Mouse (Mus musculus): ENCODE measurements at regions not wholly inside any gene's neighbourhood (a gene's known extent, or its start where the extent isn't known, plus 50 kb on each side); places are given as distances from the start of the nearest gene placed in this dataset.

DNA sequence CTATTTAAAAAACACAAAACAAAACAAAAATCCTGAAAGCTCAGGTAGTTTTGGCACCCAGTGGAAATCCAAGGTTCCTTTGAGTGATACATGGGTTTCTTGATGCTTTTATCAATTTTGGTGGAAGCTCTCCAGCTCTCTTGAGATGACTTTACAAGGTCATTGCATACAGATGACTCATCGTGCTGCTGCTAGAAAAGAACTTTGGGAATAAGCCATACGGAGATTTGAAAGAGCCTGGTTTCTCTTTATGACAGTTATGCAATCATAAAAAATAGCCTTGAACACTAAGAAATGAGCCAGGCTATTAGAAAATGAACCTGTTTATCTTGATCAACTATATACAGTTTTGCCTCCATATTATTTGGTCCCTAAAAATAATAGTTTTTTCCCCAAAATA, 362.0 kb downstream of the Plk2 start:
- no peak for DNase-seq (ENCODE audit: extremely low spot score, low read depth, low spot score)

DNA sequence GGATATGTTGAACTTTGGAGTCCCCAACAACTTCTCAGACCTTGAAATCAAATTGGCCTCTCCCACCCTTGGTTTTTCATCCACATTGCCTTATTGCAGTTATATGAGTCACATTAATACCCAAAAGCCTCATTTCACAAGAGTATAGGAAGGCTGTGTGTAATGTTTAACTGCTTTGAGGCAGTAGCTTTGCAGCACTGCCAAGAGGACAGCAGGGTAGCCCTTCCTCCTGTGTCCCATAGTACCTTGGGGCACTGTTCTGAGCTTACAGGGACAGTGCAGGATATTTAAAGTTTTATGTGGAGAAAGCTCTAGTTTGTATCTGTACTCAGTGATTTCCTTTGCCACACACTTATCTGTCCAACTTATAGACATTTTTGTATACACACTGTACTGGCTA, 374.4 kb downstream of the Plk2 start:
- DNase-seq (ENCODE audit: extremely low spot score, low read depth, low spot score) = no peak

DNA sequence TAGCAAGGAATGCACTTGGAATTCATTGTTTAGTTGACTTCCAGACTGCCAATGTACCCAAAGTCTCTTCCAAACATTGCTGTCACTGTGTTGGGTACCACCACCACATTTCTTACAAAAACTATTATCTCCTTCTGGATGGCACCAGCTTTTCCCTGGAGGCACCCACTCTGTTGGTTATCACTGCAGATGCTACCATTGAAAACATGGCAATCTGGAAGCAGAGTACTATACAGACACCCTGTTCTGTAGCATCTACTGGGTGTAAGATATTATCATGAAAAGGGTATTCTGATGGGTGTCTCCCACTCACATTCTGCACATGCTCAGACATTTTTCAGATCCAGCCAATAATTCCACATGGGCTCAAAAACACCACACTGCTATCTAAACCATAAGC, 380.4 kb downstream of the Plk2 start:
- DNase-seq (ENCODE audit: extremely low spot score, low read depth, low spot score) = no peak

DNA sequence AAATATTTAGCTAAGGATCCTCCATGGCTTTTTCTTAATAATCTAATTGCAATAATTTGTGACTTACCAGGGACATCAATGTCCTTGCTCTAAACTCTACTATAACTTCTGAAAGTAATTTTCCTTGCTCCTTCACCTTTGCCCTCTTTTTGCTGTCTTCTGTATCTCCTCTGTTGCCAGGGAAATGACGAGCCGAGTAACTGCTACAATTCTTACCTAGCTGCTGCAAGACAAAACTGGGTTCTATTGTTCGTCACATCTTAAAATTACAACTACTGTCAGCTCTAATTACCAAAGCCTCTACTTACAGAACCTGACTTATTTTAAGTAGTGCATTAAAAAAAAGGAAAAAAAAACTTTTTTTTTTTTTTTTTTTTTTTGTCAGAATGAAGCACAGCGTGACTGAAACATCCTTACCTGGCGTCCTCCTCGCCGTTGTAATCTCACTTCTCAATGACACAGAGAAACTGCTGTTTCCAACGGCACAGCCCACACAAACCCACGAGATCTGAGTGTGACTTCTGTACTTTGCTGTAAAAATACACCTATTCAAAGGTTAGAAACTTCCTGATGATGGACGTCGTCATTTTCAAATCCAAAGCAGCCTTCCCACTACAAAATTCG, 389.4 kb downstream of the Plk2 start:
- DNase-seq (ENCODE audit: extremely low spot score, low read depth, low spot score) = no peak

DNA sequence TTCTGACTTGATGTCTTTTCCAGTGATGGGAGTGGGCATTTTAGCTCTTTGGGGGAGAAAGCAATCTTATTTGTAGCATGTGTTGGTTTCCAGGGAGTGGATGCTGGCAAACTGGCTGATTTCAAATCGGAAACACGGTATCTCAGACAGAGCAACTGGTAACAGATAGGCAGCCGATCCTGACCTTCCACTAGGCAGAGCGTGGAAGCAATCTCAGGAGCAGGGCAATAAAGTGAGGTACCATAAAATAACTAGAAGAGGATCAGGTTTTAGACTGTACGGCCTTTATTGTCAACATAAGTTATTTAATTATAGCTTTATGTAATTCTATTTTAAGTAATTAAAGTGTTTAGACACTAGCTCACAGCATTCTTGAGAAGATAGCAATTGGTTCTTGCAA, 390.0 kb downstream of the Plk2 start:
- no peak for DNase-seq (ENCODE audit: extremely low spot score, low read depth, low spot score)

DNA sequence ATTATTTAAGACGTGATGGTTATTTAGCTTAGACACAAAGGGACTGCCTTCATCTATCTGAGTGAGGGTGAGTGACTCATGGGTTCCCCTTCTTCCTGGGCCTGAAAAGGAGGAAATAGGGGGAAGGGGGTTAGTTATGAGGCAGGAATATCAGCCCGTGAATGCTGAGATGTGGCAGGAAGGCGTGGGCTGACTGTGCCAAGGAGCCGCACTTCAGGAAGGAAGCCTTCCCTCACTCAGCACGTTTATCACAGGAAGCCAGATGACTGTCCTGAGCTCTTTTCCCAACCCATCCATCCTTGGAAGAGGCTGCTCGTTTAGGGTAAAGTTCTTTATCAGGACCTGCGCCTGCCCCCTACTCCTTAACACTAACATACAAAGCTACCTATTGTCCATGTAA, 403.5 kb downstream of the Plk2 start:
- no peak for DNase-seq (ENCODE audit: extremely low spot score, low read depth, low spot score)

DNA sequence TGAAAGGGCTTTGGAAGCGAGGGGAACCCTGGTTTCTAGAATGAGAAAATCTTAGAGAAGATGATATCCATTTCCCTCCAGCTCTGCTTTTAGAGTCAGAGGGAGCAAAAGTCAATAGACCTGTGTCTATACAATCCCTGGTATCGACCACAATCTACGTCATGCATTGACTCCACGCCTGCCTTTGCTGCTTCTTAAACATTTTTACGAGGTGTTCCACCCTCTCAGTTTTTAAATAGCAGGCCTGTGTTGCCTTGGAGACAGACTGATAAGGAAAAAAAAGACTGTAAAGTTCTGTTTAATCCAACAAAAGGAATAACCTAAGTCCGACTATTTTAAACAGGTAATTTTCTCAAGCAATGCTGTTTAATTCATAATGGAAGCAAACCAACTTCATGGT, 408.0 kb downstream of the Plk2 start:
- DNase-seq (ENCODE audit: extremely low spot score, low read depth, low spot score) = no peak

DNA sequence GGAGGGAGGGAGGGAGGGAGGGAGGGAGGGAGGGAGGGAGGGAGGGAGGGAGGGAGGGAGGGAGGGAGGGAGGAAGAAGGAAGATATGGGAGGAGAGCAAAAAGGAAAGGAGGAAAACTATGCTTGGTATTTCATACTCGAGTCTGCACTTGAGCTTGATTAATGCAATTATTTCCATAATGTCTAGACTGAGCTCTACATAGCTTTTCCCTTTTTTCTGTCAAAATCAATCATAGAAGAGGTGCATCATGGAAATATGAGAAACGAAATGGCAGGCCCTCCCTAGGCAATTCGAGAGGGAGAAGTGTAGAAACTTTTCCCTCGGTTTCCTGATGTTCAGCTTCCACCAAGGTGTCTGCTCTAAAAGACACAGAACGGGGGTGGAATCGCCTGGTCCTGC, 417.6 kb downstream of the Plk2 start:
- no peak for DNase-seq (ENCODE audit: extremely low spot score, low read depth, low spot score)

DNA sequence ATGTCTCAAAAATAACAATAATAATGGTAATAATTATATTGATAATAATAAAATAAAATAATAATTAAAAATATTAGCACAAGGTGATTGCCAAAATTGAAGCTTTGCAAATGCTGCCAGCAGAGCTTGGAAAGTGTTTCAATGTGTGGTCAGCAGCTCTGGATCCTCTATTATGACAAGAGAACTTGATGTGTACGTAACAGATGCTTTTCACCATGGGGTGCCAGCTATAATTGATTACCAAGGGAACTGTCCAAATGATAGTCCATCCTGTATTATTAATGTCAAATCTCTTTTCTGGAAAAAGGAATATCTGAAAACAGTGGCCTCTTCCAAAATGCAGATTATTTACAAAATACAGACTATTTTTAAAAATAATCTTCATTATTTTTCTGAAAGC, 419.2 kb downstream of the Plk2 start:
- no peak for DNase-seq (ENCODE audit: extremely low spot score, low read depth, low spot score)

DNA sequence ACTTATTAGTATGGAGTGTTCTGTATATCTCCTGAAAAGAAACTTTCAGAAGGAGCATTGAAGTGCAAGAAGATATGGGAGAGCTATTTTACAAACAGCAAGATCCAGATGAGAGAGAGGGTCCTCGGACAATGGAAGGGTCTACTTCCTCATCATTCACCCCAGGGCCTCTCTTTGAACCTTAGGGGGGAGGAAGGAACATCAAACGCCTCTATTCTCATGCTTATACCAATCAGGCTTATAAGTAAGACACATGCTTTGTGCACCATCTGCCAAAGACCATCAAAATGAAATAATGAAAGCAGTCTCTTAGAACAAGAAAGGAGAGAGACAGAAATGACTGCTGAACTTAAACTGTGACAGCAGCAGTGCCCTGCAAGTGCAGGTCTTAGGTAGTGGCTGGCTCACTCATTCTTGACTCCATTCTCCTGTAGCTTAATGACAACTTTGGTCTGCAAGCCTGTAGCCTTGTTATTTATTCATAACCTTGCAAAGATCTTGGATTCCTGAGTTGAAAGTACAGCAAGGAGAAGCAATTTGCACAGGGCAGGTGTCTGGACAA, 424.5 kb downstream of the Plk2 start:
- no peak for DNase-seq (ENCODE audit: extremely low spot score, low read depth, low spot score)

DNA sequence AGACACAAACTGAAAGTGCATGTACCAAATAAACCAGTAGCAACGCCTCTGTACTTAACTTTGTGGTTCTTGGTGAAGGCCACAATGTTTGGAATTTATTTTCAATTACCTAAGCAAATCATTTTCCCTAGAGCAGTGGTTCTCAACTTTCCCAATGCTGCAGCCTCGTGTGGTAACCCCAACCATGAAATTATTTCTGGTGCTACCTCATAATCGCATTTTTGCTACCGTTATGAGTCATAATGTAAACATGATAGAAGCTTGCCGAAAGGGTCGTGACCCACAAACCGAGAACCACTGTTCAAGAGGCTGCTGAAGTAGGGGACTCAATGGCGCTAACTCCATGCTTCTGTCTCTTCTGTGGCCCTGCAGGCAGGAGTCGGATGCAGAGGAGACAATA, 429.9 kb upstream of the Actbl2 start:
- no peak for DNase-seq (ENCODE audit: extremely low spot score, low read depth, low spot score)

DNA sequence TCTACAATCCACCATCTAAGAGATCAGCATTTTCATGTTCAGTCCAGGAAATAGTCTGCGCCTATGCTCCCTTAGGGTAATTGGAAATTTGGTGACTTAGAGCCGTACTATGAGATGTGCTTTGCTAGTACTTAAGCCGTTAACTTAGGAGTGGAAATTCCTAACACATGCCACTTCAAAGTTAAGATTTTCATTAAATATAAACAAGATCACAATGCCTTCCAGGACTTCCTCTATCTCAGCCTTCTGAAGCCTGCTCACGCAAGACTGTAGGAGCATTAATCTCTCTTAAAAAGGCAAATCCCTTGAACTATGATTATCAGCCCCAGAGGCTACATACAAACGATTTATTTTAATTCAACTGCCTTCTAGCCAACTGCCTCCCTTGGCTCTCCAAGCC, 422.4 kb upstream of the Actbl2 start:
- no peak for DNase-seq (ENCODE audit: extremely low spot score, low read depth, low spot score)

DNA sequence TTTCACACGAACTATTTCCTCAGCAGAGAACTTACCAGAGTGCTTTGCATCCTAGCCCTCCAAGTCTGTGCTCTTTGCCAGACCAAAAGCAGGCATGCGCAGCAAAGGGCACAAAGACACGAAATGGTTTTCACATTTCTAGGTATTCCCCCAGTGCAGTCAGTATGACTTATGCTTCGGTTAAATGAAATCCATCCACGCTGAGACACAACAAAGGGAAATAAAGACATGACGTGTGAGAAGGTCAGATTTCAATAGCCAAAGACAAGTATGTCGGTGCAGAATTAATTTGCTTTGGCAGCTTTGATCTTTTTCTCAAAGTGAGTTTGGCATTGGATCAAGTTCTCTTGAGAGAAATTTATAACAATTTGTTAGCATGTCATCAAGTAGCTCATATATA, 417.9 kb upstream of the Actbl2 start:
- peak; percentile 54 for DNase-seq (ENCODE audit: extremely low spot score, low read depth, low spot score)

DNA sequence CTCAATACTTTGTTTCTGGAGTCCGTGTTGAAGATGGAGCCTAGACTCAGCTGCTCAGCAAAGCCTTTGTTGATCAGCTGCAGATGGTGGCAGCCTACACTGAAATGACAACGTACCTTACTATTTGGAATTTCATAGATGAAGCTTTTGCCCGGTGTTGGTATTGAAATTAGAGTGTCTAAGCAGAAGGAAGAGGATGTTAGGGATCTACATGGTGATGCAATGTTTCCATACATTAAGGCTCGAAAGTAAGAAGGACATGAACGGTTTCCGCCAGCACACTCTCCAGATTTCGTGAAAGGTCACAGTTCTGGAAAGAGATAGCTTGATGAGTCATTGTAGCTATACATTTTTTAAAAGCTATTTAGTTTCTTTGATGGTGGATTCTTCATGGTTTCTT, 412.9 kb upstream of the Actbl2 start:
- DNase-seq (ENCODE audit: extremely low spot score, low read depth, low spot score) = no peak

DNA sequence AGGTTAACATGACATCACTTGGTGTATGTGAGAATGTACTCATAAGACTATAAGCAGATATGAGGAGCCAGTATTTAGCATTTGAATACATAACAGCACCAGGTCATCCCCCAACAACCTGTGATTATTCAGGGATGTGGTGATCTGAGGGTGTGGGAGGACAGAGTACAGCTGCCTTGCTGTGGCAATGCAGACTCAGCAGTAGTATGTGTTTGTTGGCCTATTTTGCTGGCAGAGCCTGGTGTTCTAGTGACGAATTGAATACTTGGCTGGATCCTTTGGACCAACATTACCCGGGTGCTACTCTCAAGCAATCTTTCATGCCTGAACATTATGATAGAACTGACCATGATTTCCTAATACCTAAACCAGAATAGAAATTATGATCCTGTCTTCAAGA, 409.1 kb upstream of the Actbl2 start:
- DNase-seq (ENCODE audit: extremely low spot score, low read depth, low spot score) = no peak

DNA sequence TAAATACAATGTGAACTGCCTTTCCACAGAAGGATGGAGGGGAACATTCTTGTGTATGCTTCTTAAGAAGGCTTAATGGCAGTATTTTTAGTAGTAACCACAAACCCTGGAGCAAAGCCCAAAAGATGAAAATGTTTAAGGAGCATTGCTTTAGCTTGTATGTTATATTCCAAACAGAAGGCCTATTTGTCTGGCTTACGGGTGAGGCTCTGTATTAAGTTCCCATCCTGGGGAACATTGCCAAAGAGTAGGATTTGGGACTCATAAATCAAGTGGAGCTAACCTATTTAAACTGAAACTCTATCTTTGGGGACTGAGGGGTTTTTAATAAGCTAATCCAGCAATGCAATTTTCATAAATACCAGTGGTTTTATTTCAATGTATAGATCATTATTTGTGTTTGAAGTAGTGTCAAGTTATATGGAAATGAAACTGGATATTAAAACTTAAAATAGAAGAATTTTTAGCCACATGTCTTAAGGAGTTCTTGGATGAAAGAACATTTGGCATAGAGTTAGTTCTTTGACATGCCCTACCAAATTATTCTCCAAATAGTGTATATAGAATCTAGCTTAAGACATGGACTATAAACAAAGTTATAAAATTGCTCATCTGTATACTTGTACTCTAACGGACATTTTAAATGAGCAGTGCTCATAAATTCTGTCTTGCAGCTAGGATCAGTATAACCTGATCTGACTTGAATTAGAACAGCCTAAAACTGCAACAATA, 401.7 kb upstream of the Actbl2 start:
- DNase-seq (ENCODE audit: extremely low spot score, low read depth, low spot score) = no peak

DNA sequence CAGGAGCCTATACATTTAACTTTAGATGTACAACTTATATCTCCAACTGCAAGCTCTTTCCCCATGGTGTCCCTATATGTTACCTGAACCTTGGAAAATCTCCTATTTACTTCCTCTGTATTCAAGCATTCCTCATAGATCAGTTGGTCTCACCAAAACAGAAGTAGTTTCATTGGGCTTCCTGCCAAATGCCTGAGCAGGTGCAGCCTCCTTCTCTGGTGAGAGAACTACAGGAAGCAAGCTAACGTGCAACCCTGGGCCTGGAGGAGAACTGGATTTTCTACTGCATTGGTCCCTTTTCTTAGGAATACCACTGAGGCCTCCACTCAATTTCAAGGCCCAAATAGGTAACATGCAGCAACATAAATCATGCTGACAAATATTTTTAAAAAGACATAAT, 400.6 kb upstream of the Actbl2 start:
- no peak for DNase-seq (ENCODE audit: extremely low spot score, low read depth, low spot score)

DNA sequence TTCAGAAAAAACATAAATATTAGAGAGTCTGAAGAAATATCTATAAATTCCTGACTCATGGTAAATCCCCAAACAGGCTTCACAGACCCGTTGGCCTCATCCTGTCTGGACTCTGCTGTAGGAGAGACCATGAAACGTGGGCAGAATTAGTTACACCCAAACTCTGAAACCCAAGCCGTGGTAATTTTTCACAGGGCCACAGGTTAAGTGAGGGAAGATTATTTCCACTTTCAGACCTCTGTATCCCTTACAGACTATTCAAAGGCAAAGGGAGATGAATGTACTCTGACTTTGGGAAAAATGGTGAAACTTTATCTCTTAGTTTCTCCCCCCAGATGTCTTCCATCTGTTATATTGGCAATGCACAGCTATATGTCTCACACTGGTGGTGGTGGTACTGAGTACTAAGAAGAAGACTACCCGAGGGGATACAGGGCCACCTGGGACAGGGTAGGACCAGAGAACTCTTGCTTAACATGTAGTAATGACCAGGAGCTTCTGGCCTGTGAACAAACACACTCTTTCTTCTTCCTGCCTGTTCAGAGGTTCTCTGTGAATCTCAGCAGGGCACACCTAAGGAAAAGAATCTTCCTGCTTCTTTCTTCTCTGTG, 388.8 kb upstream of the Actbl2 start:
- DNase-seq (ENCODE audit: extremely low spot score, low read depth, low spot score) = no peak

DNA sequence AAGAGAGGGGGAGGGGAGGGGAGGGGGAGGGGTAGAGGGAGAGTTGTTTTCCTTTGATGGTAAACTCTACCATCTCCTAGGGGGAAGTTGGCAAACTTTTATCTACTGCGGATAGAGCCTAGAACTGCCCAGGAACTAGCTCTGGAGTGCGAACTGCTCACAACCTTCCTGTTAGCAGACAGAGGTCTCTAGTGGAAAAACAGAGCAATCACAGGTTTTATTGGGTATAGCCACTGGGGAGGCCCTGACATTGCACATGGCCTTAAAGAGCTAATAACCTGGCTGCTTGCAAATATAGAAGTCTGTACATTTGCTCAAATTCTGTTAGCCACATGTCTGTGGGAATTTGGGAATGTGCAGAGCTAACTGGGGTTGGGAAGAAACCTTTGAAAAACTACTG, 388.1 kb upstream of the Actbl2 start:
- no peak for DNase-seq (ENCODE audit: extremely low spot score, low read depth, low spot score)

DNA sequence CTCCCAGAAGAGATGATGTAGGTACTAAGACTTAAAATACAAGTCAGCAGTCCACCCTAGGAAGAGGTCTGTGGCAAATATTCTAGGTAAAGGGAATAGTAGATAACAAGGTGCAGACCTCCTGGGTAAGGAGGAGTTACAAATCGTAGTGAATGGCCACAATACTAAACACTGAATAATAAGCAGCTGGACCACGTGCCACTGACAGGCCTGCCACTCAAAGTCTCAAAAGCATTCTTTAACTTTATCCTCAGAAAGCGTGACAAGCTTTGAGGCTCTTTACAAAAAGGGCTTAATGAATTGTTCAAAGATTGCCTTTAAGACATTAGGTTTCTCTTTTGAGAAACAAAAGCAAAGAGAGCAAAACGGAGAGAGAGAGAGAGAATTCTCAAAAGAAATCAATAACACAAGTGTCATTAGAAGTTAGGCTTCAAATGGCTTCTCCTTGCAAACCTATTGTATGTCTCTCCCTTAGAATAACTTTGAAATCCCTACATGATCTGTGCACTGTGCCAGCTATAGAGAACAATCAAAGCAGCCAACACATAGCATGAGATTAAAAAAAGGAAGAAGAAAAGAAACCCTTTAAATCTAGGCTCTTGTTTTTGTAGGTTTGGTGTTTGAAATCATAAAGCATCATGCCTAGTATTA, 383.6 kb upstream of the Actbl2 start:
- no peak for DNase-seq (ENCODE audit: extremely low spot score, low read depth, low spot score)

DNA sequence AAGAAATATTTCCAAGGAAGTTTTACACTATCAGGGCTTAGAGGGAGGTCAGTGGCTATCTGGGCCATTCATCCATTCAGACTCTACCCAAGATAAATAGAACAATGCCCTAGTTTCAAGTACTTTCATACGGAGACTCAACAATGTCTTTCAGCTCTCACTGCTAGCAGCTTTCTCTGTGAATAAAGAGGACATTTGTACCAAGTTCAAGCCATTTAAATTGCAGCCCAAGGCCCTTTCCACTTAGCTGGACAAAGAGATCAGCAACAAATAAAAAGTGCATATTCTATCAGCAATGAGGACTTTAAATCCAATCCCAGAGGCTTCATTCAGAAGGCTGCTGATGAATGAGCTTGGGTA, 383.1 kb upstream of the Actbl2 start:
- no peak for DNase-seq (ENCODE audit: extremely low spot score, low read depth, low spot score)

DNA sequence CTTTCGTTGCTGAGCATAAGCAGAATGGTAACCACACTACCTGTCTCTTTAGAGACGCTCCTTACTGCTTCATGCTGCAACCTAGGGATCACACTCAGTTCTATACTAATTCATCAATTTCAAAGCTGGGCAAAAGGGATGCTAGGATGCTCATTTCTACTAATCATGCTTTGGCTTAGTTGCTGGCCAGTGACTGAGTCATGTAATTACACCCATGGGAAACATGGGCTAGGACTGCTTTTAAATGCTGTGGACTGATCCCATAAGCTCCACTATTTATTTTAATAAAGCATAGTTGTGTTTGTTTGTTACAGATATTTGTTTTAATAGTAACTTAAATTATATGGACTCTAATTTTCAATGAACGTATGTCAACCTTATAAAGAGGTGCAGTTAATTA, 373.2 kb upstream of the Actbl2 start:
- DNase-seq (ENCODE audit: extremely low spot score, low read depth, low spot score) = no peak

All from hindlimb bud, embryonic 11.5 days (tissue).